Comparison of ENCODE assay signal across 25 mouse cellular contexts in the genomic region with DNA sequence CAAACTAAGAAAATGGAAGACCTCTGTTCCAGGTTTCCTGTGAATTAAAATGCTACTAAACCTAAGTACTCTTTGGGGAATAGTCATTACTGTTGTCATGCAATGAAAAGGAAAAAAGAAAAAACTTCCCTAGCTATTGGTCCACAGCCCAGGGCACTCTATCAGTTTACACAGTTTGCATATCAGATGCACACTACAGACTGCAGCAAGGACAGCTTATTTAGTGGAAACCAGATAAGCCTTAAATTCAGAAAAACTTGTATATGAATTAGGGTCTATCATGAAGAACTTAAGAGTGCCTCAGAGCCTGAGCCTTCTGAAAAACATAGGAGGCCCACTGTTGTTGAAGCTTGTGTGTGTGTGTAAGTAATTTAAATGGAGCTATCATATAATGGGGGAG.
DNase-seq lines count a peak whose midpoint lies in the region; ATAC-seq lines count a peak whose summit lies in the region.
"Had no signal": no experiment of that assay in that cellular context is flagged by ENCODE, and none has a peak within 500 bp of the region (broad histone marks: within the 10 kb centered on the region; RNA-seq: fewer than 3 reads in every experiment).

No protein-coding gene starts in this region.

- no peak for ATAC-seq in embryonic facial prominence, embryonic 13.5 days (ENCODE audit: insufficient number of reproducible peaks, insufficient read depth, low FRiP score, low TSS enrichment, low read depth)
- peak; percentile 47; the same call in 1 of the 2 replicates for ATAC-seq in liver, embryonic 13.5 days (ENCODE audit: low read depth)
- no peak; the same call in 1 of the 2 replicates for ATAC-seq in liver, embryonic 11.5 days (replicated peaks; ENCODE audit: low FRiP score)
- ATAC-seq in megakaryocyte progenitor cell, adult 5-6 weeks (replicated peaks; ENCODE audit: poor library complexity): peak; percentile 52; the same call in 1 of the 2 replicates
- ATAC-seq: CD4-positive, CD25-positive, alpha-beta regulatory T cell, adult 4 months; forebrain, embryonic 13.5 days; forebrain, embryonic 15.5 days; forebrain, postnatal 0 days had no signal

- H3K4me1 ChIP-seq in embryonic facial prominence, embryonic 13.5 days: peaks cover 22% of the 10 kb centered on the region
- H3K4me1 ChIP-seq in embryonic facial prominence, embryonic 10.5 days: 0 out of 2 replicates have a peak, but pooled peaks cover 4% of the 10 kb centered on the region
- H3K4me1 ChIP-seq in liver, embryonic 13.5 days (replicated peaks): peaks cover 16% of the 10 kb centered on the region; the same call in 1 of the 2 replicates
- peaks cover 9% of the 10 kb centered on the region; the same call in 1 of the 2 replicates for H3K4me1 ChIP-seq in liver, embryonic 11.5 days (replicated peaks; ENCODE audit: control insufficient read depth, insufficient read depth, low read length)
- H3K4me1 ChIP-seq: forebrain, embryonic 13.5 days; forebrain, embryonic 15.5 days had no signal

- H3K36me3 ChIP-seq in embryonic facial prominence, embryonic 13.5 days: no peaks in the 10 kb centered on the region
- no peaks in the 10 kb centered on the region for H3K36me3 ChIP-seq in embryonic facial prominence, embryonic 10.5 days (replicated peaks)
- H3K36me3 ChIP-seq in liver, embryonic 13.5 days: no peaks in the 10 kb centered on the region
- no peaks in the 10 kb centered on the region for H3K36me3 ChIP-seq in liver, embryonic 11.5 days (ENCODE audit: control insufficient read depth, insufficient read depth, low read length)
- H3K36me3 ChIP-seq: embryonic facial prominence, embryonic 12.5 days; forebrain, embryonic 15.5 days had no signal

- H3K4me3 ChIP-seq in embryonic facial prominence, embryonic 13.5 days: no peak overlapping the region
- H3K4me3 ChIP-seq in embryonic facial prominence, embryonic 10.5 days: no peak overlapping the region
- H3K4me3 ChIP-seq in liver, embryonic 13.5 days (replicated peaks): no peak overlapping the region
- no peak overlapping the region for H3K4me3 ChIP-seq in liver, embryonic 11.5 days (ENCODE audit: low read depth, low read length)
- H3K4me3 ChIP-seq: embryonic facial prominence, embryonic 12.5 days; forebrain, embryonic 13.5 days; forebrain, embryonic 15.5 days had no signal

- no peak overlapping the region for H3K4me2 ChIP-seq in embryonic facial prominence, embryonic 13.5 days
- no peak overlapping the region for H3K4me2 ChIP-seq in liver, embryonic 13.5 days
- H3K4me2 ChIP-seq in liver, embryonic 11.5 days: no peak overlapping the region
- H3K4me2 ChIP-seq: embryonic facial prominence, embryonic 12.5 days; forebrain, embryonic 13.5 days; forebrain, embryonic 15.5 days had no signal

- intact Hi-C loops in heart, postnatal 25 days (cut with DNase I): no loop called here

- H3K27ac ChIP-seq in embryonic facial prominence, embryonic 13.5 days: peak overlapping the region; percentile 34
- H3K27ac ChIP-seq in embryonic facial prominence, embryonic 10.5 days (replicated peaks): no peak overlapping the region
- no peak overlapping the region for H3K27ac ChIP-seq in liver, embryonic 13.5 days
- H3K27ac ChIP-seq in liver, embryonic 11.5 days (ENCODE audit: low read depth, low read length): no peak overlapping the region
- H3K27ac ChIP-seq: embryonic facial prominence, embryonic 12.5 days; forebrain, embryonic 13.5 days; forebrain, embryonic 15.5 days had no signal

- no peaks in the 10 kb centered on the region for H3K9me3 ChIP-seq in embryonic facial prominence, embryonic 13.5 days
- H3K9me3 ChIP-seq in embryonic facial prominence, embryonic 10.5 days: no peaks in the 10 kb centered on the region
- no peaks in the 10 kb centered on the region for H3K9me3 ChIP-seq in liver, embryonic 13.5 days (replicated peaks)
- H3K9me3 ChIP-seq in liver, embryonic 11.5 days (ENCODE audit: control insufficient read depth, low read length): no peaks in the 10 kb centered on the region
- H3K9me3 ChIP-seq: embryonic facial prominence, embryonic 12.5 days; forebrain, embryonic 13.5 days; forebrain, embryonic 15.5 days; G1E had no signal

- no peak overlapping the region for H3K9ac ChIP-seq in embryonic facial prominence, embryonic 13.5 days
- H3K9ac ChIP-seq in liver, embryonic 13.5 days: no peak overlapping the region
- no peak overlapping the region for H3K9ac ChIP-seq in liver, embryonic 11.5 days (ENCODE audit: low read depth, low read length)
- H3K9ac ChIP-seq: embryonic facial prominence, embryonic 12.5 days; forebrain, embryonic 13.5 days; forebrain, embryonic 15.5 days; forebrain, postnatal 0 days had no signal

- DNase-seq in embryonic facial prominence, embryonic 10.5 days (ENCODE audit: low spot score): no peak
- no peak for DNase-seq in liver, embryonic 13.5 days
- no peak for DNase-seq in liver, embryonic 11.5 days (ENCODE audit: low spot score)
- DNase-seq in heart, postnatal 25 days (ENCODE audit: low spot score): no peak
- no peak for DNase-seq in right cerebral cortex, adult 2 months (ENCODE audit: low spot score in 2 of 2)
- DNase-seq: adrenal gland, adult 2 months; adrenal gland, postnatal 10 days; adrenal gland, postnatal 25 days; B cell, adult 2 months; cerebellum, adult 11 months; cerebellum, adult 18-20 months; cerebellum, adult 8-10 months; cerebellum, adult 9-11 months; cerebellum, postnatal 14 days; cerebellum, postnatal 36 days; embryo, embryonic 11 days; forebrain, postnatal 0 days had no signal

- H3K27me3 ChIP-seq in embryonic facial prominence, embryonic 13.5 days: no peaks in the 10 kb centered on the region
- H3K27me3 ChIP-seq in embryonic facial prominence, embryonic 10.5 days (replicated peaks; ENCODE audit: low read depth, poor library complexity, severe bottlenecking): no peaks in the 10 kb centered on the region
- no peaks in the 10 kb centered on the region for H3K27me3 ChIP-seq in liver, embryonic 13.5 days
- no peaks in the 10 kb centered on the region for H3K27me3 ChIP-seq in liver, embryonic 11.5 days (replicated peaks; ENCODE audit: control insufficient read depth, insufficient read depth, low read length)
- H3K27me3 ChIP-seq: CH12.LX; embryonic facial prominence, embryonic 12.5 days; forebrain, embryonic 13.5 days; forebrain, embryonic 15.5 days had no signal

Comparison
In these comparisons a context has a peak if more than half of its experiments do, and no peak if none do; other contexts are left out.
1. ATAC-seq: peak in liver, embryonic 13.5 days (single experiment) and megakaryocyte progenitor cell, adult 5-6 weeks (single experiment); none in embryonic facial prominence, embryonic 13.5 days (single experiment) and liver, embryonic 11.5 days (single experiment).